Mouse (Mus musculus) mesoderm, embryonic 11.5 days (tissue): ENCODE data around the gene 1700125H20Rik.
"Not testable (repeated sequence)": the region's sequence is repeated elsewhere in the genome, so short reads cannot be mapped to it uniquely, and the experiment has no call there.

Experiments used
- DNase-seq: peaks from one replicate; pipeline ENCODE4 v3.0.0-alpha.2; 2012; ENCODE audit warnings: low read depth, low spot score

Gene 1700125H20Rik

DNA sequence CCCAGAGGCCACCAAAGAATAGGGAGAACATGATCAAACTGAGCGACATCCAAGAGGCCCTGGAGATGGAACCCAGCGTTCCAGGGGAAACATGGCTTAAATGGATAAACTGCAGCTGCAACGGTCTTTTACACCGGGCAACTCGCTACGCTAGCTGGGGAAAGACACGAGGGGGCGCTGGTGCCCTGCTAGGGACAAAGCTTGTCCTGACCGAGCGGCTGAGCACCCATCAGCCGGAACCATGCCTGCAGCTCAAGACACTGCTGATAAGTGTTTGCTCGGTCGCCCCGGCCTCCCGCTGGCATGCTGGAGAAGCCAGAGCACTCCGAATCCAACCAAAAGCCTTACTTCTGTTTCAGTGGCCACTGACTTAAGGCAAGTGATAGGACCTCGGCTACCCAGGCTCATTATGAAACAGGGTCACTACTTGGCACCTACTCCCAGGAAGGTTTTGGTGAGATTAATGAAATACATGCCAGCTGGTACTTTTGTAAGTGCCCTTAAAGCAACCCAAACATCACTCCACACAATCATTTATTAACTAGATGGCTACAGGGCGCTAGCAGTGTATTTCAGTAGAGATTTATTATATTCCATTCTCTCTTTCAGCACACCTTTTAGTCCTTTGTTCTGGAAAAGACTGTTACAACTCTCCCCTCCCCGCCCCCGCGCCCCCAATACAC lies at the start of gene 1700125H20Rik:
Gene 1700125H20Rik, plus strand, starts transcription at position 347 of the 683 bp plus-strand sequence.
- DNase-seq: peak; percentile 91

GRCm38 (mm10) chr11:85122073-85122472 lies 48.1 kb upstream of the 1700125H20Rik start:
- DNase-seq: no peak

GRCm38 (mm10) chr11:85123267-85123992 lies 46.8 kb upstream of the 1700125H20Rik start:
- no peak for DNase-seq

GRCm38 (mm10) chr11:85126257-85127102 lies 43.7 kb upstream of the 1700125H20Rik start:
- DNase-seq: no peak

- DNase-seq: no peak
These were observed 41.3 kb upstream of the 1700125H20Rik start for GRCm38 (mm10) chr11:85128883-85129282.

DNA sequence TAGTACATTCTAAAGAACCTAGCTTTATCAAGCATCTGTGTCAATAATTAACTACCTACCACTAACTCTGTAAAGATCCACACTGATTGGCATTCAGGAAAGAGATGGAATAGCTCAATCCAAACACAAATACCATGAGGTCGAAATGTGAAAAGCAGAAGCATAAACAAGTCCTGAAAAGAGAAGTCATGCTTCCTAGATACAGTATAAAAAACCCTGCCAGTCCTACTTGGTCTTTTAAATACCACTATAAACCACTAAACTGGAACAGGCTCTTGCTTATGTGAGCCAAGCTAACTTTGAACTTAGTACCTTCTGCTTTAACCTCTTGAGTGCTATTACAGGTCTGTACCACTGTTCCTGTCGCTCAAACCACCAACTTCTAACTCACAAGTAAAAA lies 38.7 kb upstream of the 1700125H20Rik start:
- no peak for DNase-seq

DNA sequence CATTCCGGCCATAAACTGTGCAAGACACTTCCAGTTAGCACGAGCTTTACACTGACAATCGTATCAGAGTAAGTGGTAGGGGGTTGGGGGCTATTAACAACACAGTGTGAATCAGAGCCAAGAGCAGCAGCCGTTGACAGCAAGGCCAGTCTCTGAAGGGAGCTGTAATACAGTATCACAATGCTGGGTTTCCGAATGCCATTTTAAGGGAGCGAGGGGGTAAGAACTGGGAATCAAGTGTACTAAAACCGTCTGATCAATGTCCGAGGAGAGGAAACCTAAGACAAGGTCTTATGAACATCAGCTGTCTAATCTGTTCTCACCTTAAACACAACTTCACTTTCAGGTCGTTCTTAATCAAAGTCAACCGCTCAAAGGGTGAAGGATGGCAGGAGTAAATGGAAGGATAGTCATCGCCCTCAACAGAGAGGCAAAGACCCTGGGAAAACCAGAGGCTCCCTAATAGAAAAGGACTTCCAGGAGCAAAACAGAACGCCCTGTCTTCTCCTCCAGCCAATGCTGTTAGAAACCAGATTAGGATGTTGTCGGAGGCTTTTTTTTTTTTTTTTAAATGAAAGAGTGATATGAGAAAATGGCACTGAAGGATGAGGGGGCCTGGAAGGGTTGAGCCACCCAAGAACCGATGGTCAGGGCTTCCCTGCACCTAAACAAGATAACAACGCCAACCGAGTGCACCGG lies 31.3 kb upstream of the 1700125H20Rik start:
- DNase-seq: peak; percentile 30

DNA sequence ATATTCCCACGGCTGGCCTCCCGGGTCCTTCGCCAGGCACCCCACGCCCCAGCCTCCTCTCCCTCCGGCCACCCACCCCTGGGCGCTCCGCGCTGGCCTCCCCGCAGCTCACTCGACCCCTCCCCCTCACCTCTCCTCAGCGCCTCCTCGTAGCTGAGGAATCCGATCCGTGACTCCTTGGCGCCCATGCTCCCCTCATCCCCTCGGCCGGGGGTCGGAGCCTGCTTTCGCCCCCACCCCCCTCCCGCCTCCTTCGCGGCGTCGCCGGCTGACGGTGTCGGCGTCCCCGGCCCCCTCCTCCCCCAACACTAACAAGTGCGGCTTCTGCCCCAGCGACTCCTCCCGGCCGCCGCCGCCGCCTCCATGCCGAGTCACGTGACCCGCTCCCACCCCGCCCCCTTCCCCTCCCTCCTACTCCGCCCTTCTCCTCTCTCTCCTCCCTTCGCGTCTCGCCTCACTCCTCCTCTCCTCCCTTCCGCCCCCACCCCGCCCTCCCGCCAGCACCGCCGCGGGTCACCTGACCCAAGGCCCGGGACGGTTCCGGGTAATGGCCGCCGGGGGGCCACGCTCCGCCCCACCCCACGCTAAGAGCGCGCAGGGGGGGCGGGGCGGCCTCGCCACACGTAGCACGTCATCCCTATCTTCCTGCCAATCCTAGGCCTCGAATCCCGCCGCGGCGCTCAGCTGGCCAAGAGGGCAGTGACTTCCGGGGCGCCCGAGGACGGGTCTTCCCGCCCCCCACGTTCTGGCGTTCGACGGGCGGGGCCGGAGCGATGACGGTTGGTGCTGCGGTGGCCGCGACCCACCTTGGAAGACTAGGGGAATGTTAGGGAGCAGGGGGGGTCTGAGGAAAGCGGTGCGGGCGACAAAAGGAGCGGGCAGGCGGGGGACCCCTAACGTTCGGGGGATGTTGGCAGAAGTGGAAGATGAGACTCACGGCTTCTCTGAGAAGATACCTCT lies 30.3 kb upstream of the 1700125H20Rik start, which contains the start of gene Usp32:
Gene Usp32, minus strand, starts transcription at position 581 of the 960 bp plus-strand sequence.
- peak; percentile 97 for DNase-seq

- no peak for DNase-seq
These were observed 17.8 kb upstream of the 1700125H20Rik start for GRCm38 (mm10) chr11:85152256-85152930.

DNA sequence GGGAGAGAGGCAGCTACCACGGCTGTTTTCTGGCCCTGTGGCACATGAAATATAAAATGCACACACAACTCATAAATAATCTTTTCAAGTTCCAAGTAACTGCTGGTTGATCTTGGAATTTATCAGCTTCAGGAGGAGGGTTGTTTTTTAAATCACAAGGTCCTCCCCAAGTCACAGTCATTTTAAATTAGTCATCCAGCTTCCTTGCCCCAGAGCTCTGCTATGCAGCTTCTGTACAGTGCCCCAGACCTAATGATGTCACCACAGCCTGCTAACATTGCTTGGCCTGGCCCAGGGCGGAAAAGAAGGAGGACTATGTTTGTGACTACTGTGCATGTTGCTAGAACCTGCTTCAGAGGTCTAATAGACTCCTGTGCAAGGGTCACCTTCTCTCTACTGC lies 12.9 kb upstream of the 1700125H20Rik start:
- no peak for DNase-seq

- not testable (repeated sequence) for DNase-seq
These were observed 7.2 kb upstream of the 1700125H20Rik start for GRCm38 (mm10) chr11:85163014-85163413.

GRCm38 (mm10) chr11:85164371-85164770 lies 5.8 kb upstream of the 1700125H20Rik start:
- DNase-seq: no peak

DNA sequence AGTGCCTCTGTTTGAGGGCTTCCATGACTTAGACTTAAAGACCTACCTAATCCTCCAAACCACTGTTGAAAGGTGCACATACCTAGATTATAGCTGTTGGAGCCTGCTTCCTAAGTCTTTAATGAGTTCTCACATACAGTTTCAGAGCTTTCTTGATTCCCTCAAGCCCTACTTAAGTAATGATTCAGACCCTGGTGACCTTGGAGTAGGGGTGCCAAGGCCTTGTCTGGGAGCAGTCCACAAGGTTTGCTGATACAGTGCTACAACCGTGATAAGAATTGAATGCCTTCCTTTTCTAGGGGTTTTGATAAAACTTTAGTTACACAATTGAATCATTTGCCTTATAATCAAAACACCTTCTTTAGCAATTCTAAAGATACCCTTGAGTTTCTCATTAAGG lies 2.7 kb upstream of the 1700125H20Rik start:
- DNase-seq: no peak

DNA sequence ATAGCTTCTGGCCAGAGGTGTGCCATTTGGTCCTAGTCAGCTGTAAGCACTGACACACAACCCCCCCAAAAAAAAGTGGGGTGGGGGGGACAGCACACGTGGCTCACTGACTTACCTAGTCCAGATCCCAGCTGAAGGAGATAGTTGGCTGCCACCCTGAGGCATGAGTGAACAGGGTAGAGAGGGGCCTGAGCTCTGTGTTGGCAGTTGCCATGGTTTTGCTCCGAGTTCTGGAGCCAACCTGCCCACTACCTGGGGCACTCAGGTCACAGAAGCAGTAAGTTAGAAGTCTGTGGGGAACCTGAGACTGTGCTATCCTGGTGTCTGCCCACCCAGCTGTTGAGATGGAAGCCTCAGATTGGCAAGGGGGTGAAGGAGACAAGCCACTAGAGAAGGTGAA lies 629 bp downstream of the 1700125H20Rik start:
- no peak for DNase-seq

DNA sequence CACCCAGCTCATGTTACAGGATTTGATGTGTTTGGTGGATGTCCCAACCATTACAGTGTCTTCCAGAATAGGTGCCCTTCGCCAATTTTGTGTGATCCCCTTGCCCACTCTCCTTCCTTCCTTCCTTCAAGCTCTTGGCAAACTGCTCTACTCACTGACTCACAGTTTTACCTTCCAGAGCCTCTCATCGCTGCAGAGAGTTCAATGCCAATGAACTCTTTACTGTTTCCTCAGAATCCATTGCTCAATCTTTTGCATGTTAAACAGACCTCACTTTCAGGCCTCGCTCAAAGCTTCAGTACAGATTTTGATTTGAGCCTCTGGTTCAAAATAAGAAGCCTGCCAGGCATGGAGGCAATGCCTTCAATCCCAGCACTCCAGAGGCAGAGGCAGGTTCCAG lies 5.7 kb downstream of the 1700125H20Rik start:
- DNase-seq: no peak

DNA sequence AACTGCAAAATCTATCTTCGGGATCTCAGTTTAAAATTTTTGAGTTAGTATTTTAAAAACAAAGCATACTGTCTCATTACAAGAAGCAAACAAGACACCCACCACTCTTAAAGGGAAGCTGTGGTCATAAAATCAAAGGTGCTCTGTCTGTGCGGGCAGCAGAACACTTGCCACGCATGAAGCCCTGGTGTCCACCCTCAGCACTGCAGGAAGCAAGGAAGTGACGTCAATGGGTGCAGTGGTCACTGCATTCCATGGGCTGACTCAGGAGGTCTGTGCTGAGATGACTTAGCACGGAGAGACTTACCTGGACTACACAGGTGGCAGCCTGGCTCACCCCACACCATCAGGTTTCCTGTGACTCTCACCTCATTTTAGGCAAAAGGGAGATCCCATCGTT lies 7.6 kb downstream of the 1700125H20Rik start:
- DNase-seq: no peak

DNA sequence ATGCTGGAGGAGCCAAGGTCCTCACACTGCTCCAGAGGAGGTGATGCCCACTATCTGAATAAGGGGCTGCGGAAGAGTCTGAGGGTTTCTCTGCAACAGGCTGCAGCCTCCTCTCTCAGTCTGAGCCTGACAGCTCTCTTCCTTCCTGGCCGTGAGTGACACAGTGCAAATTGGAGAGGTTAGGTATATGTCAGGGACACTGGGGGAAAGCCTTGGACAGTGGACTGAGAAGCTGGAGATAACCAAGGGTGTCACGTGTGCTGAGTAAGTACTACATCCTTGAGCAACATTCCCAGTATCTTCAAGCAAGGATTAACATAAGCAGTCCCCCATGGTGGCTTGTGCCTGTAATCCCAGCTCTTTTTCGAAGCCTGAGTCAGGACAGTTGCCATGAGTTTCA lies 8.2 kb downstream of the 1700125H20Rik start:
- no peak for DNase-seq

- peak; percentile 90 for DNase-seq
These were observed 12.5 kb downstream of the 1700125H20Rik start for GRCm38 (mm10) chr11:85182617-85183283.

- DNase-seq: no peak
These were observed 13.1 kb downstream of the 1700125H20Rik start for GRCm38 (mm10) chr11:85183284-85183779.
